Mouse (Mus musculus) spleen, adult 2 months (tissue): ENCODE results near the gene Itga9. TPM values are rescaled to one million over a fixed set of nuclear protein-coding genes. Genes with fewer than 3 reads are reported as not detected.

Experiments
- DNase-seq, 2 experiments: peaks; one replicate each; pipeline versions ENCODE4 v3.0.0 to v3.0.0-alpha.2; 2012 to 2021; ENCODE audit warnings: low spot score in 2 of 2, low read depth in 1 of 2
- H3K27ac ChIP-seq: fragments of 200-500 bp; 2 replicates; pipeline ENCODE4 v1.5.1; 2012; ENCODE audit warnings: low read length, inconsistent platforms; ENCODE audit not compliant: insufficient read depth
- H3K27me3 ChIP-seq: fragments of 200-500 bp; 2 replicates; pipeline ENCODE4 v1.6.1; 2012; ENCODE audit warnings: mild to moderate bottlenecking, moderate library complexity, low read length, inconsistent platforms; ENCODE audit not compliant: control insufficient read depth, insufficient read depth
- H3K36me3 ChIP-seq: fragments of 200-500 bp; 2 replicates; pipeline ENCODE4 v1.6.1; 2012; ENCODE audit warnings: mild to moderate bottlenecking, low read length, inconsistent platforms; ENCODE audit not compliant: control insufficient read depth, insufficient read depth
- H3K4me1 ChIP-seq: fragments of 200-500 bp; 2 replicates; pipeline ENCODE4 v1.6.1; 2011; ENCODE audit warnings: inconsistent platforms; ENCODE audit not compliant: control insufficient read depth, insufficient read depth, insufficient read length
- H3K4me3 ChIP-seq: fragments of 200-500 bp; 2 replicates; pipeline ENCODE4 v1.5.1; 2011; ENCODE audit warnings: mild to moderate bottlenecking, inconsistent platforms; ENCODE audit not compliant: insufficient read depth, insufficient read length; ENCODE audit errors: extremely low read depth
- CTCF ChIP-seq: fragments of 200-500 bp; IDR thresholded peaks from 2 replicates; pipeline ENCODE4 v1.5.1; 2011; ENCODE audit warnings: mild to moderate bottlenecking, inconsistent platforms; ENCODE audit not compliant: insufficient read depth, insufficient read length, insufficient replicate concordance; ENCODE audit errors: extremely low read depth
- POLR2A ChIP-seq: fragments of 200-500 bp; IDR thresholded peaks from 2 replicates; pipeline ENCODE4 v1.6.1; 2011; ENCODE audit warnings: low read depth, low read length, inconsistent platforms
- WGBS: fragments of 180-500 bp; shearing (Covaris S2); methylation state at CpG from one replicate; pipeline ENCODE4 v1.1.7; 2018; 5-methylcytosine and 5-hydroxymethylcytosine counted together
- polyA plus RNA-seq: library from polyadenylated mRNA; depleted of rRNA; stranded (reverse); fragments of >200 nt; gene quantifications from 2 replicates; pipeline ENCODE4 v1.2.3, GENCODE M21; 2012; rRNA removed

Itga9 gene
- 11.8 and 18.1 TPM in 2 replicates for polyA plus RNA-seq

DNA sequence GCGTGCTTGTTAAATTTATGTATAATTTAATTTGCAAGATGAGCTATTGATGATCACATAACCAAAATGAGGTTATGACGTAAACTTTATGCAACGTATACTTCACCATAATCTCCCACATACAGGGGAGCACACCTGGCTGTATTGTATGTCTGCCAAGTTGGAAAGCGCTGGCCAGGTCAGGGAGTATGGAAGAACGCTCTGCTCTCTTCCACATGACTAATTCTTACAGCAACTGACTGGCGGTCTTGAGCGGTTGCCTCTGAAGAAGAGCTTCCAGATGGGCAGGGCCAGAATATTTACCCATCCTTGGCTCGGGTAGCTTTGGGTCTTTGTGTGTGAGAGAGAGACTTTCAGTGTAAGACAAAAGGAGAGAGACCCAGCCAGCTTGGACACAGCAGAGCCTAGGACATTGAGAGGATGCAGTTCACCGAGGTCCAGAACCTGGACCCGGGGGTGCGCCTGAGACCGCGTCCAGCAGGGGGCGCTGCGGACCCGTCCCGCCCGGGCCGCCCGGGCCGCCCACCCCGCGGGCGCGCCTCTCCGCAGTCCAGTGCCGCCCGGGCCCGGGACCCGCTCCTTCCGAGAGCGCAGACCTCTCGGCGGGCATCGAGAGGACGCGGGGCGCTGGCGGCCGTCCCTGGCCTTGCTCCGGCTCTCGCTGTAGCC lies at the start of gene Itga9:
TSS of gene Itga9 (plus strand) at position 543 of the 669 bp plus-strand sequence.
- Histone ChIP-seq H3K4me1 (peaks cover 3% of the 10 kb centered on the region), H3K27ac (peak within 1 kb of the TSS; percentile 65), H3K4me3 (peak within 1 kb of the TSS; percentile 68), H3K27me3 (peaks cover 5% of the 10 kb centered on the region), H3K36me3 (no peaks in the 10 kb centered on the region)
- WGBS, result 15% methylated on average over 37 of the region's 42 CpGs
- TF ChIP-seq POLR2A, result no peak
- peak; percentile 82 for TF ChIP-seq CTCF
- DNase-seq, result peak; percentile 11 to 71

DNA sequence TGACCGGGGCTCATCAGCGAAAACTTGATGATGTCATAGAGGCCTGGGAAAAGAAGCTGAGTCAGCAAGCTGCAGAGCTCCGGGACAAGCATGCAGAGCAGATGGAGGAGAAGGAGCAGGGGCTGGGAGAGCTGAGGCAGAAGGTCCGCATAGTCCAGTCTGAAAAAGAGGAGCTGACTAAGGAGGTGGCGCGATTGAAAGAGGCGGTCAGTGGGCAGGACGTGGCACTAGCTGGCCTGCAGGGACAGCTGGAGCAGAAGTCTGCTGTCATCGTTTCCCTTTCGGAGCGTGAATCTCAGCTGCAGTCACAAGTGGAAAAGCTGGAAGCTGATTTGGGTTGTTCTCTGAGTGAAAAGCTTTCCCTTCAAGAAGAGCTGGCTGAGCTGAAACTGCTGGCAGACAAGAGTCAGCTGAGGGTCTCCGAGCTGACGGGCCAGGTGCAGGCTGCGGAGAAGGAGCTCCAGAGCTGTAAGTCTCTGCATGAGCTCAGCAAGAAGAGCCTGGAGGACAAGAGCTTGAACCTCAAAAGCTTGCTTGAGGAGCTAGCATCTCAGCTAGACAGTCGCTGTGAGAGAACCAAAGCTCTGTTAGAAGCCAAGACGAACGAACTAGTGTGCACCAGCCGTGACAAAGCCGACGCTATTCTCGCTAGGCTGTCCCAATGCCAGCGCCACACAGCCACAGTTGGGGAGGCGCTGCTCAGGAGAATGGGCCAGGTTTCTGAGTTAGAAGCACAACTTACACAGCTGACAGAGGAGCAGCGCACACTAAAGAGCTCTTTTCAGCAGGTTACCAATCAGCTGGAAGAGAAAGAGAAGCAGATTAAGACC lies 49.3 kb upstream of the Itga9 start:
- 92% methylated on average over 24 of the region's 24 CpGs for WGBS
- Histone ChIP-seq H3K36me3 (peaks cover 50% of the 10 kb centered on the region), H3K4me3 (no peak overlapping the region), H3K27me3 (no peaks in the 10 kb centered on the region), H3K27ac (no peak overlapping the region), H3K4me1 (no peaks in the 10 kb centered on the region)
- DNase-seq, result no peak
- no peak for TF ChIP-seq CTCF
- no peak for TF ChIP-seq POLR2A

DNA sequence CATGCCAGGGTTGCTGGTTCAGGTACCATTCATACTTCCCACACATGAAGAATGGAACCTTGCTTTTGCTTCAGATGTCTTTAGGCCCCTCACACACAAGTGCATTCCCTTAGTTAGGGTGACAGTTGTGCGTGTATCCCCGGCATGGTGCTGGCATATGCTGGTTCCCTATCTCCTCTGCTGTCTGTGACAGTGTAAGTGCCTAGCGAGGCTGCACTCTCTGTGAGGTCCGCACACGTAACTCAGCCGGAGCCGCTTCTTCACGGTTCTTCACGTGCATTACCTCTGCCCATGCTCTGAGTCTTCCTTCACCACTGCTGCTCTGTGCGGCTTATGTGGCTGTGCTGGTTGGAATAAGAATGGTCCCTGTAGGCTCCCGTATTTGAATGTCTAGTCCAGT lies 43.1 kb upstream of the Itga9 start:
- H3K36me3 ChIP-seq, result peaks cover 47% of the 10 kb centered on the region
- TF ChIP-seq POLR2A (no peak), CTCF (no peak)
- H3K4me3 ChIP-seq, result no peak overlapping the region
- DNase-seq, result no peak
- no peak overlapping the region for H3K27ac ChIP-seq
- H3K4me1 ChIP-seq, result no peaks in the 10 kb centered on the region
- no peaks in the 10 kb centered on the region for H3K27me3 ChIP-seq
- WGBS, result 95% methylated on average over 11 of the region's 11 CpGs

DNA sequence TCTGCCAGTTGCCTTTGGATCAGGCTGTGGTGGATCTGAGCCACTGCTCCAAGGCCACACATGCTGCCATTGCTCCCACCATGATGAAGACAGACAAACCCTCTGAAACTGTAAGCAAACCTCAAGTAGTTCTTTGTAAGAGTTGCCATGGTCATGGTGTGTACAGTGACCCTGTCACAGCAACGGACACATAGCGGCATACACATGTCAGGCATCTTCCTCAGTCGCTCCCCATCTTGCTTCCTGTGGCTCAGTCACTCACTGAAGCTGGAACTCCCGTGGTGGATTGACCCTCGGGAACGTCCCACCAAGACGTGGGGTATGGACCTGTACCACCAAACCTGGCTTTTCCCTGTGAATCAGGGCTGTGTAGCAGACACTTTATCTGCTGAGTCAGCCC lies 42.6 kb upstream of the Itga9 start:
- H3K4me3 ChIP-seq, result no peak overlapping the region
- DNase-seq, result no peak
- no peak for TF ChIP-seq CTCF
- no peak for TF ChIP-seq POLR2A
- 91% methylated on average over 7 of the region's 7 CpGs for WGBS
- no peaks in the 10 kb centered on the region for H3K27me3 ChIP-seq
- peaks cover 43% of the 10 kb centered on the region for H3K36me3 ChIP-seq
- H3K4me1 ChIP-seq, result no peaks in the 10 kb centered on the region
- no peak overlapping the region for H3K27ac ChIP-seq

DNA sequence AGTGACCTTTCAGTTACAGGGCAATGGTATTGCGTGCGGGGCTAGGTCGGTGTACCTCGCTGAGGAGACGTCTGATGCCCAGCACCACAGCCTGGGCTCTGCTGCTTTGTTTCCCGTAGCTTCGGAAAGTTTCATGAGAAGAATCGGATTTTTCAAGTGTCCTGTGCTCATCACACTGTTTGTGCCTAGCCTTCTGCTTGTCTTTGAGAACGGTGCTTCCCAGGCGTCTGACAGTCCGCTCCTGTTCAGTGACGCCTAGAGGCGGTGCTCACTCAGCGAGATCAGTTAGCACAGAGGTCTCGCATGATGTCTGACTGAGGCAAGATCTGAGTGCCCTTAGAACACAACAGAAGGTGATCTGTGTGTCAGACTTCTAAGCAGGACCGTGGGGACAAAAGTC lies 41.8 kb upstream of the Itga9 start:
- Histone ChIP-seq H3K4me3 (no peak overlapping the region), H3K27me3 (no peaks in the 10 kb centered on the region), H3K4me1 (no peaks in the 10 kb centered on the region), H3K36me3 (peaks cover 43% of the 10 kb centered on the region), H3K27ac (no peak overlapping the region)
- TF ChIP-seq POLR2A (no peak), CTCF (no peak)
- 96% methylated on average over 16 of the region's 16 CpGs for WGBS
- no peak for DNase-seq

DNA sequence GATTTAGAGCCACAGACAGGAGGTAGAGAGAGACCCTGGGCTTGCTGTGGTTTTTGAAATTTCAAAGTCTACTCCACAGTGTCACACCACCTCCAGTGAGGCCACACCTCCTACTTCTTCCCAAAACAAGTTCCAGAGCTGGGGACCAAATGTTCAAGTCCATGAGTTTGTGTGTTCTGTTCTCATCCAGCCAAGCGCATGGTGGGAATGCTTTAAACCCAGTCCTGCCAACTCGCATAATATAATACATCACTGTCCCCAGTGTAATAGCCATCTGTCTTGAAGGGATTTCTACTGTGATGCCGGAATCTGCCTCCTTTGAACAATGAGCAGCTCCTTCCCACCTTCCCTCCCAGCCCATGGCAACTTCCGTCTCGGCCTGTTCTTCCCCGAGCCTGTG lies 37.2 kb upstream of the Itga9 start:
- DNase-seq, result no peak
- TF ChIP-seq POLR2A (no peak), CTCF (no peak)
- H3K36me3 ChIP-seq, result peaks cover 39% of the 10 kb centered on the region
- WGBS, result 92% methylated on average over 6 of the region's 6 CpGs
- no peaks in the 10 kb centered on the region for H3K4me1 ChIP-seq
- no peak overlapping the region for H3K27ac ChIP-seq
- no peaks in the 10 kb centered on the region for H3K27me3 ChIP-seq
- H3K4me3 ChIP-seq, result no peak overlapping the region
